Mouse (Mus musculus): Measurements from ENCODE around the gene Usp54. TPM values are rescaled to one million over a fixed set of nuclear protein-coding genes. Genes with fewer than 3 reads are reported as not detected.

The Usp54 gene
- total and polyA plus RNA-seq, 2 experiments from 2014 or later: 2.8 to 29.8 TPM

GRCm38 (mm10) chr14:20545529-20546331 is 95.1 kb downstream of the Usp54 start:
- H3K9me3 ChIP-seq (replicated peaks; ENCODE audit: control insufficient read depth, low read length): no peaks in the 10 kb centered on the region
- H3K27ac ChIP-seq (ENCODE audit: low read depth): peak overlapping the region; percentile 99
- peak; percentile 81 for DNase-seq (ENCODE audit: low spot score)
- WGBS: under 1% methylated on average over 52 of the region's 67 CpGs
- ATAC-seq (ENCODE audit: insufficient read depth, low read depth): peak; percentile 97
- H3K4me3 ChIP-seq (ENCODE audit: low read depth, low read length): peak overlapping the region; percentile 65
- H3K9ac ChIP-seq (replicated peaks; ENCODE audit: low read depth, low read length): peak overlapping the region; percentile 95
- TF ChIP-seq CTCF (IDR thresholded peaks at IDR 0.05; ENCODE audit: low read depth) (no peak), EP300 (IDR thresholded peaks at IDR 0.05; ENCODE audit: low read depth) (0 out of 2 replicates have a peak, but pooled peaks have one; percentile 42)
- H3K4me2 ChIP-seq (ENCODE audit: low read depth, low read length): peak overlapping the region; percentile 65
- H3K4me1 ChIP-seq (ENCODE audit: control insufficient read depth, insufficient read depth): peaks cover 5% of the 10 kb centered on the region; the same call in 1 of the 2 replicates
- H3K36me3 ChIP-seq (replicated peaks; ENCODE audit: control insufficient read depth, insufficient read depth, low read length): peaks cover 28% of the 10 kb centered on the region
- H3K27me3 ChIP-seq (ENCODE audit: control insufficient read depth, insufficient read depth, low read length): no peaks in the 10 kb centered on the region

- no peak overlapping the region for H3K27ac ChIP-seq (ENCODE audit: low read depth)
- TF ChIP-seq EP300 (IDR thresholded peaks at IDR 0.05; ENCODE audit: low read depth): no peak
- TF ChIP-seq CTCF (IDR thresholded peaks at IDR 0.05; ENCODE audit: low read depth): no peak
- no peaks in the 10 kb centered on the region for H3K9me3 ChIP-seq (replicated peaks; ENCODE audit: control insufficient read depth, low read length)
- H3K27me3 ChIP-seq (ENCODE audit: control insufficient read depth, insufficient read depth, low read length): no peaks in the 10 kb centered on the region
- 62% methylated on average over 7 of the region's 7 CpGs for WGBS
- peaks cover 5% of the 10 kb centered on the region; the same call in 1 of the 2 replicates for H3K4me1 ChIP-seq (ENCODE audit: control insufficient read depth, insufficient read depth)
- H3K9ac ChIP-seq (replicated peaks; ENCODE audit: low read depth, low read length): no peak overlapping the region
- peak overlapping the region; percentile 65 for H3K4me2 ChIP-seq (ENCODE audit: low read depth, low read length)
- H3K36me3 ChIP-seq (replicated peaks; ENCODE audit: control insufficient read depth, insufficient read depth, low read length): peaks cover 20% of the 10 kb centered on the region
- DNase-seq (ENCODE audit: low spot score): no peak
- H3K4me3 ChIP-seq (ENCODE audit: low read depth, low read length): peak overlapping the region; percentile 65
- no peak for ATAC-seq (ENCODE audit: insufficient read depth, low read depth)
These were observed 96.1 kb downstream of the Usp54 start for GRCm38 (mm10) chr14:20544467-20545411.

- WGBS: 81% methylated on average over 4 of the region's 4 CpGs
- no peaks in the 10 kb centered on the region for H3K4me1 ChIP-seq (ENCODE audit: control insufficient read depth, insufficient read depth)
These were observed 111.2 kb downstream of the Usp54 start for GRCm38 (mm10) chr14:20529643-20530042.

GRCm38 (mm10) chr14:20520179-20520578 is 120.7 kb downstream of the Usp54 start:
- DNase-seq (ENCODE audit: low spot score): no peak
- H3K36me3 ChIP-seq (replicated peaks; ENCODE audit: control insufficient read depth, insufficient read depth, low read length): peaks cover 30% of the 10 kb centered on the region

More at GRCm38 (mm10) chr14:20529643-20530042, 111.2 kb downstream of the Usp54 start:
- DNase-seq (ENCODE audit: low spot score) (no peak), ATAC-seq (ENCODE audit: insufficient read depth, low read depth) (no peak)
- no peaks in the 10 kb centered on the region for H3K27me3 ChIP-seq (ENCODE audit: control insufficient read depth, insufficient read depth, low read length)
- H3K36me3 ChIP-seq (replicated peaks; ENCODE audit: control insufficient read depth, insufficient read depth, low read length): no peaks in the 10 kb centered on the region; the same call in 1 of the 2 replicates
- no peak overlapping the region for H3K9ac ChIP-seq (replicated peaks; ENCODE audit: low read depth, low read length)
- TF ChIP-seq CTCF (IDR thresholded peaks at IDR 0.05; ENCODE audit: low read depth) (no peak), EP300 (IDR thresholded peaks at IDR 0.05; ENCODE audit: low read depth) (no peak)
- H3K4me2 ChIP-seq (ENCODE audit: low read depth, low read length): no peak overlapping the region
- H3K27ac ChIP-seq (ENCODE audit: low read depth): no peak overlapping the region
- H3K9me3 ChIP-seq (replicated peaks; ENCODE audit: control insufficient read depth, low read length): no peaks in the 10 kb centered on the region
- no peak overlapping the region for H3K4me3 ChIP-seq (ENCODE audit: low read depth, low read length)

GRCm38 (mm10) chr14:20508424-20508823 is 132.4 kb downstream of the Usp54 start:
- DNase-seq (ENCODE audit: low spot score): no peak
- no peak overlapping the region for H3K9ac ChIP-seq (replicated peaks; ENCODE audit: low read depth, low read length)
- ATAC-seq (ENCODE audit: insufficient read depth, low read depth): no peak
- no peak for TF ChIP-seq EP300 (IDR thresholded peaks at IDR 0.05; ENCODE audit: low read depth)
- TF ChIP-seq CTCF (IDR thresholded peaks at IDR 0.05; ENCODE audit: low read depth): no peak
- H3K4me1 ChIP-seq (ENCODE audit: control insufficient read depth, insufficient read depth): no peaks in the 10 kb centered on the region
- no peak overlapping the region for H3K27ac ChIP-seq (ENCODE audit: low read depth)
- H3K9me3 ChIP-seq (replicated peaks; ENCODE audit: control insufficient read depth, low read length): no peaks in the 10 kb centered on the region
- no peak overlapping the region for H3K4me3 ChIP-seq (ENCODE audit: low read depth, low read length)
- H3K27me3 ChIP-seq (ENCODE audit: control insufficient read depth, insufficient read depth, low read length): no peaks in the 10 kb centered on the region
- whole genome bisulfite sequencing: 68% methylated on average over 2 of the region's 2 CpGs
- H3K36me3 ChIP-seq (replicated peaks; ENCODE audit: control insufficient read depth, insufficient read depth, low read length): peaks cover 20% of the 10 kb centered on the region
- H3K4me2 ChIP-seq (ENCODE audit: low read depth, low read length): no peak overlapping the region

More at GRCm38 (mm10) chr14:20520179-20520578, 120.7 kb downstream of the Usp54 start:
- no peak overlapping the region for H3K27ac ChIP-seq (ENCODE audit: low read depth)
- no peak for ATAC-seq (ENCODE audit: insufficient read depth, low read depth)
- no peak for TF ChIP-seq EP300 (IDR thresholded peaks at IDR 0.05; ENCODE audit: low read depth)
- TF ChIP-seq CTCF (IDR thresholded peaks at IDR 0.05; ENCODE audit: low read depth): no peak
- no peaks in the 10 kb centered on the region for H3K27me3 ChIP-seq (ENCODE audit: control insufficient read depth, insufficient read depth, low read length)
- H3K9me3 ChIP-seq (replicated peaks; ENCODE audit: control insufficient read depth, low read length): no peaks in the 10 kb centered on the region
- no peak overlapping the region for H3K9ac ChIP-seq (replicated peaks; ENCODE audit: low read depth, low read length)
- H3K4me2 ChIP-seq (ENCODE audit: low read depth, low read length): no peak overlapping the region
- 95% methylated on average over 2 of the region's 2 CpGs for WGBS
- no peaks in the 10 kb centered on the region for H3K4me1 ChIP-seq (ENCODE audit: control insufficient read depth, insufficient read depth)
- H3K4me3 ChIP-seq (ENCODE audit: low read depth, low read length): no peak overlapping the region
